Mouse (Mus musculus) forebrain, postnatal 0 days (tissue): ENCODE measurements around the gene Tns1. TPM values are rescaled to one million over a fixed set of nuclear protein-coding genes. Genes with fewer than 3 reads are reported as not detected.

Experiments used
- ATAC-seq: fragments of 200-750 bp; cut with Nextera tagmentation; 2 replicates; pipeline ENCODE4 v1.8.0; 2017; ENCODE audit warnings: mild to moderate bottlenecking, moderate library complexity
- DNase-seq: peaks from one replicate; pipeline ENCODE4 v3.0.0-alpha.2; 2015
- H3K27ac ChIP-seq: fragments of 300-500 bp; sonication (generic); 2 replicates; pipeline ENCODE4 v1.5.1; 2014; ENCODE audit warnings: low read depth, mild to moderate bottlenecking, antibody characterized with exemption, low read length, moderate library complexity, mixed read lengths
- H3K27me3 ChIP-seq: fragments of 300-500 bp; sonication (generic); 2 replicates; pipeline ENCODE4 v1.6.1; 2014; ENCODE audit warnings: mild to moderate bottlenecking, low read length, mixed read lengths; ENCODE audit not compliant: insufficient read depth
- H3K36me3 ChIP-seq: fragments of 300-500 bp; sonication (generic); 2 replicates; pipeline ENCODE4 v1.6.1; 2014; ENCODE audit warnings: mild to moderate bottlenecking, moderate library complexity; ENCODE audit not compliant: insufficient read depth
- H3K4me1 ChIP-seq: fragments of 300-500 bp; sonication (generic); 2 replicates; pipeline ENCODE4 v1.6.1; 2014; ENCODE audit warnings: antibody characterized with exemption; ENCODE audit not compliant: insufficient read depth
- H3K4me2 ChIP-seq: fragments of 300-500 bp; sonication (generic); 2 replicates; pipeline ENCODE4 v1.6.1; 2014; ENCODE audit warnings: low read depth, mild to moderate bottlenecking, moderate library complexity
- H3K4me3 ChIP-seq: fragments of 300-500 bp; sonication (generic); 2 replicates; pipeline ENCODE4 v1.5.1; 2014; ENCODE audit warnings: low read depth, low read length, mixed read lengths
- H3K9ac ChIP-seq: fragments of 300-500 bp; sonication (generic); 2 replicates; pipeline ENCODE4 v1.6.1; 2014; ENCODE audit warnings: mild to moderate bottlenecking
- H3K9me3 ChIP-seq: fragments of 300-500 bp; sonication (generic); 2 replicates; pipeline ENCODE4 v1.6.1; 2016; ENCODE audit warnings: low read length
- CTCF ChIP-seq: sonication (generic); IDR thresholded peaks from 2 replicates; pipeline ENCODE4 v1.5.1; 2016; ENCODE audit warnings: antibody characterized with exemption, control low read depth, low read depth
- WGBS: fragments of 180-500 bp; shearing (Covaris S2); extraction: QIAGEN DNeasy Blood & Tissue Kit; methylation state at CpG from one replicate; pipeline ENCODE4 v1.1.7; 2014; 5-methylcytosine and 5-hydroxymethylcytosine counted together
- polyA plus RNA-seq: library from polyadenylated mRNA; unstranded; fragments of >200 nt; fragmentation: Nextera tagmentation; extraction: Ambion mirVana; gene quantifications from 2 replicates; pipeline ENCODE4 v1.2.1, GENCODE M21; 2015
- total RNA-seq: library from RNA; depleted of rRNA; stranded (reverse); fragments of >200 nt; gene quantifications from 2 replicates; pipeline ENCODE4 v1.2.3, GENCODE M21; 2014

Gene Tns1
- total and polyA plus RNA-seq, 2 experiments from 2014 or later, result 7.0 to 21.8 TPM

GRCm38 (mm10) chr1:74042711-74043467 lies 81.4 kb downstream of the Tns1 start:
- DNase-seq (no peak), ATAC-seq (peak; percentile 44)
- no peaks in the 10 kb centered on the region for H3K27me3 ChIP-seq
- no peak for TF ChIP-seq CTCF
- no peaks in the 10 kb centered on the region for H3K36me3 ChIP-seq
- no peak overlapping the region for H3K9ac ChIP-seq
- no peaks in the 10 kb centered on the region for H3K9me3 ChIP-seq
- WGBS, result 68% methylated on average over 3 of the region's 3 CpGs
- no peaks in the 10 kb centered on the region for H3K4me1 ChIP-seq
- H3K4me3 ChIP-seq, result no peak overlapping the region
- H3K27ac ChIP-seq, result no peak overlapping the region
- H3K4me2 ChIP-seq, result no peak overlapping the region

- H3K36me3 ChIP-seq, result no peaks in the 10 kb centered on the region
- TF ChIP-seq CTCF, result no peak
- H3K9me3 ChIP-seq, result no peaks in the 10 kb centered on the region
- peaks cover 5% of the 10 kb centered on the region; the same call in 1 of the 2 replicates for H3K27me3 ChIP-seq
- H3K27ac ChIP-seq, result no peak overlapping the region
- no peak overlapping the region for H3K4me3 ChIP-seq
- ATAC-seq, result no peak
- DNase-seq, result no peak
- 65% methylated on average over 8 of the region's 8 CpGs for WGBS
- H3K4me2 ChIP-seq, result no peak overlapping the region
- H3K4me1 ChIP-seq, result no peaks in the 10 kb centered on the region
- H3K9ac ChIP-seq, result no peak overlapping the region
These were observed 82.6 kb downstream of the Tns1 start for GRCm38 (mm10) chr1:74041692-74042091.

- 67% methylated on average over 7 of the region's 7 CpGs for WGBS
- no peak overlapping the region for H3K9ac ChIP-seq
These were observed 83.1 kb downstream of the Tns1 start for GRCm38 (mm10) chr1:74041178-74041577.

DNA sequence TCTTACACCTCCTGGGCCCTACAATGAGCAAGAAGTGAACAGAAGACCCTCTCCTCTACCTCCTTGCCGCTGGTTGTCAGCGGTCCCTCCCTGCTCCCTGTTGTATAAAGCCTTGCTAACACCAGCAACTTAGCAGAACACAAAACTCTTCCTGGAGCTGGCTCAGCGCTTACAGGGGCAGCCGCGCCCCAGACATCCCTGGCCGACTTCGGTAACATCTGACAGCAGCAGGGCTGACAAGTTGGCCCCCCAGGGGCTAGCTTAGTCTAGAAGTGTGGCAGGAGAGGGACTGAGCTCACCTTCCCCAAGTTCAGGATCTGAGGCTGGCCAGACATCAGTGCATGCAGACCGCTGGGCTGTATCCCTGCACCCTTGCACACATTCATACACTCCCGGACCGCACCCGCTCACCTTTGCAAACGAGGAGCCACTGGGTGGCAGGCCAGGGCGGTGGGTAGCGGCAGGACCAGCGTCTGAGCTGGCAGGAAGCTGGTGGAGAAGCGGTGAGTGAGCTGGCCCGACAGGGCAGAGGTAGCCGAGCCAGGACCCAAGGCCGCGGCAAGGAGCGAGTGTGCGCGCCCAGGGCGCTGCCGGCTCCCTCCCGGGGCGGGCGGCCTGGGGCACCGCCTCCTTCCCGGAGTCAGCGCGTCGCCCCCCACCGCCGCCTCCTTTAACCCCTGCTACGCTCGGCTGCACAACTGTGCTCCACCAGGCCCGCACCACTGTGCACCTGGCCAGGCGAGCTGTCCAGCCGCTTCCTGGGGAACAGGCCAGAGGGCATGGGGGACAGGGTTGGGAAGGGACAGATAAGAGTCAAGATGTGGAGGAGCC lies 87.5 kb downstream of the Tns1 start:
- WGBS, result 7% methylated on average over 38 of the region's 40 CpGs
- H3K27me3 ChIP-seq, result peaks cover 5% of the 10 kb centered on the region; the same call in 1 of the 2 replicates
- peak; percentile 45 for ATAC-seq

More at GRCm38 (mm10) chr1:74041178-74041577, 83.1 kb downstream of the Tns1 start:
- Histone ChIP-seq H3K36me3 (no peaks in the 10 kb centered on the region), H3K27ac (no peak overlapping the region), H3K4me1 (no peaks in the 10 kb centered on the region), H3K9me3 (no peaks in the 10 kb centered on the region), H3K27me3 (peaks cover 5% of the 10 kb centered on the region; the same call in 1 of the 2 replicates), H3K4me2 (no peak overlapping the region), H3K4me3 (no peak overlapping the region)
- ATAC-seq (no peak), DNase-seq (no peak)
- no peak for TF ChIP-seq CTCF

GRCm38 (mm10) chr1:74035912-74036489 lies 88.2 kb downstream of the Tns1 start:
- no peak for ATAC-seq
- Histone ChIP-seq H3K9ac (no peak overlapping the region), H3K4me3 (no peak overlapping the region), H3K27ac (no peak overlapping the region), H3K27me3 (peaks cover 5% of the 10 kb centered on the region; the same call in 1 of the 2 replicates), H3K4me1 (no peaks in the 10 kb centered on the region), H3K4me2 (no peak overlapping the region), H3K36me3 (no peaks in the 10 kb centered on the region), H3K9me3 (no peaks in the 10 kb centered on the region)
- 45% methylated on average over 3 of the region's 3 CpGs for WGBS
- DNase-seq, result no peak
- no peak for TF ChIP-seq CTCF

More for the DNA sequence above, 87.5 kb downstream of the Tns1 start:
- H3K27ac ChIP-seq, result no peak overlapping the region
- peak overlapping the region; percentile 33 for H3K4me3 ChIP-seq
- H3K9ac ChIP-seq, result peak overlapping the region; percentile 43; the same call in 1 of the 2 replicates
- no peaks in the 10 kb centered on the region for H3K36me3 ChIP-seq
- DNase-seq, result no peak
- H3K4me1 ChIP-seq, result no peaks in the 10 kb centered on the region
- no peaks in the 10 kb centered on the region for H3K9me3 ChIP-seq
- TF ChIP-seq CTCF, result peak; percentile 40
- H3K4me2 ChIP-seq, result peak overlapping the region; percentile 56

DNA sequence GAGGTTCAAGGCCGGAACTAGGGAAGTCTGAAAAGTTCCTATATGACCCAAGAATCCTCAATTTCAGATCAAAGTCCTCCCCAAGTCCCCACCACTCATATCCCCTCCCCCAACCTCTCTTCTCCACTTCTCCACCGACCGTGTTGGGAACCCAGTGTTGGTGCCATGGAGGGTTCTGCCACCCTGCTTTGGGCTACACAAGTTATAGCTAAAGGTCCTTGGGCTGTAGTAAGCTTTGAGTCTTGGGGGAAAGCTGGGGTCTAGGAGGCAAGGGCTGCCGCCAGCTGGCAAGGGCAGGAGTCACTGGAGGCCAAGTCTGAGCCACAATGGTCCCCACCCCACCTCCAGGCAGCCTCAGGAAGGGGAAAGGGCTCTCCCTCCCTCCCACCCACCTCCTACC lies 88.8 kb downstream of the Tns1 start:
- peaks cover 5% of the 10 kb centered on the region; the same call in 1 of the 2 replicates for H3K27me3 ChIP-seq
- H3K4me3 ChIP-seq, result no peak overlapping the region
- H3K27ac ChIP-seq, result no peak overlapping the region
- DNase-seq, result no peak
- WGBS, result 76% methylated on average over 4 of the region's 4 CpGs
- ATAC-seq, result no peak
- no peak for TF ChIP-seq CTCF
- H3K36me3 ChIP-seq, result no peaks in the 10 kb centered on the region
- H3K4me1 ChIP-seq, result no peaks in the 10 kb centered on the region
- H3K9me3 ChIP-seq, result no peaks in the 10 kb centered on the region
- H3K9ac ChIP-seq, result no peak overlapping the region
- H3K4me2 ChIP-seq, result no peak overlapping the region
